Mouse (Mus musculus) heart, adult 2 months (tissue): Measurements from ENCODE around the gene Stk40. TPM values are rescaled to one million over a fixed set of nuclear protein-coding genes. Genes with fewer than 3 reads are reported as not detected.

ENCODE experiments used
- DNase-seq, 2 experiments: peaks; one replicate each; pipeline ENCODE4 v3.0.0; 2021
- H3K27ac ChIP-seq: fragments of 200-600 bp; 2 replicates; pipeline ENCODE4 v1.8.1; 2022
- H3K27me3 ChIP-seq: fragments of 200-500 bp; 2 replicates; pipeline ENCODE4 v1.6.1; 2012; ENCODE audit warnings: mild to moderate bottlenecking, low read length, inconsistent platforms, mixed read lengths; ENCODE audit not compliant: control insufficient read depth, insufficient read depth
- H3K36me3 ChIP-seq: fragments of 200-500 bp; 2 replicates; pipeline ENCODE4 v1.6.1; 2012; ENCODE audit warnings: low read length, inconsistent platforms; ENCODE audit not compliant: control insufficient read depth, insufficient read depth
- H3K4me1 ChIP-seq: fragments of 200-500 bp; 2 replicates; pipeline ENCODE4 v1.6.1; 2011; ENCODE audit warnings: low read length; ENCODE audit not compliant: control insufficient read depth, insufficient read depth
- H3K4me3 ChIP-seq: fragments of 200-600 bp; 2 replicates; pipeline ENCODE4 v1.8.1; 2022
- H3K79me2 ChIP-seq: fragments of 200-500 bp; replicated peaks from 2 replicates; pipeline ENCODE4 v1.6.1; 2012; ENCODE audit warnings: mild to moderate bottlenecking, inconsistent platforms, low read length, moderate library complexity, mixed read lengths; ENCODE audit not compliant: control insufficient read depth, insufficient read depth
- H3K9ac ChIP-seq: fragments of 200-500 bp; 2 replicates; pipeline ENCODE4 v1.6.1; 2012; ENCODE audit warnings: low read depth, mild to moderate bottlenecking, control low read depth, inconsistent platforms, low read length, mixed read lengths
- CTCF ChIP-seq: fragments of 200-600 bp; IDR thresholded peaks from 2 replicates; pipeline ENCODE4 v1.8.1; 2022; ENCODE audit warnings: antibody characterized with exemption, mild to moderate bottlenecking, moderate library complexity
- EP300 ChIP-seq: fragments of 200-500 bp; IDR thresholded peaks from 2 replicates; pipeline ENCODE4 v1.6.1; 2011; ENCODE audit warnings: low read depth, low read length, control low read depth; ENCODE audit not compliant: insufficient read depth
- POLR2A ChIP-seq: fragments of 200-500 bp; IDR thresholded peaks from 2 replicates; pipeline ENCODE4 v1.6.1; 2011; ENCODE audit warnings: mild to moderate bottlenecking, low read depth, low read length, control low read depth; ENCODE audit not compliant: insufficient read depth
- WGBS: fragments of 180-500 bp; shearing (Covaris S2); methylation state at CpG from one replicate; pipeline ENCODE4 v1.1.7; 2018; 5-methylcytosine and 5-hydroxymethylcytosine counted together
- intact Hi-C: fragments of 180-260 bp; cut with DNase I; formaldehyde crosslinking; loops from one replicate; pipeline ENCODE4 v1.15.1; 2025
- polyA plus RNA-seq: library from polyadenylated mRNA; depleted of rRNA; stranded (reverse); fragments of >200 nt; gene quantifications from 2 replicates; pipeline ENCODE4 v1.2.3, GENCODE M21; 2012
- total RNA-seq, 2 experiments: library from RNA; stranded (reverse); gene quantifications; 2 replicates each; pipeline ENCODE4 v1.2.3; 2021

Gene Stk40
- total and polyA plus RNA-seq, 3 experiments = 36.7 to 53.8 (median 41.6) TPM

DNA sequence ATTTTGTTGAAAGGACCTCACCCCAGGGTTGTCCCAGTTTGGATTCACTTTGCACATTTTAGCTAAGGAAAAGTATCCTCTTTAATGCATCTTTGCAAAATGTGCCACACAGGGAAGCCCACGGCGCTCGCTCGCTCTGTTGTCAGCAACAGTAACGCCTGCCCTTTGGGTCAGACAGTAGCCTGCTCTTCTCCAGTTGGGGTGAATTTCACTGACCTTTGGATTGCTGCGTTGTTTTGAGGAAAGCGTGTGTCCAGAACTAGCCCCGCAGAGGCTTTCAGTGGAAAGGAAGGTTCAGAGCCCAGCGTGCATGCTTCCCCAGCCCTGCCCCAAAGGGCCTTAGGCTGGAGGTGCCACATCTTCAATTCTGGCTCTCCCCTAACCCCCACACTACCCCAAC is 11.7 kb downstream of the Stk40 start:
- Histone ChIP-seq H3K9ac (no peak overlapping the region), H3K4me3 (no peak overlapping the region), H3K36me3 (no peaks in the 10 kb centered on the region; the same call in 1 of the 2 replicates), H3K27ac (no peak overlapping the region), H3K79me2 (peaks cover 10% of the 10 kb centered on the region), H3K4me1 (peaks cover 20% of the 10 kb centered on the region), H3K27me3 (no peaks in the 10 kb centered on the region)
- 85% methylated on average over 9 of the region's 9 CpGs for WGBS
- TF ChIP-seq CTCF = no peak
- TF ChIP-seq POLR2A = no peak
- no peak for TF ChIP-seq EP300
- no peak for DNase-seq
- intact Hi-C loops = no loop called here

- Histone ChIP-seq H3K9ac (no peak overlapping the region), H3K4me3 (no peak overlapping the region), H3K36me3 (no peaks in the 10 kb centered on the region; the same call in 1 of the 2 replicates), H3K4me1 (peaks cover 17% of the 10 kb centered on the region), H3K27me3 (no peaks in the 10 kb centered on the region), H3K79me2 (peaks cover 12% of the 10 kb centered on the region), H3K27ac (no peak overlapping the region)
- intact Hi-C loops = no loop called here
- TF ChIP-seq CTCF (no peak), POLR2A (no peak), EP300 (no peak)
- no peak for DNase-seq
- WGBS = 56% methylated on average over 6 of the region's 6 CpGs
Measured at GRCm38 (mm10) chr4:126115871-126116521, 12.2 kb downstream of the Stk40 start.

DNA sequence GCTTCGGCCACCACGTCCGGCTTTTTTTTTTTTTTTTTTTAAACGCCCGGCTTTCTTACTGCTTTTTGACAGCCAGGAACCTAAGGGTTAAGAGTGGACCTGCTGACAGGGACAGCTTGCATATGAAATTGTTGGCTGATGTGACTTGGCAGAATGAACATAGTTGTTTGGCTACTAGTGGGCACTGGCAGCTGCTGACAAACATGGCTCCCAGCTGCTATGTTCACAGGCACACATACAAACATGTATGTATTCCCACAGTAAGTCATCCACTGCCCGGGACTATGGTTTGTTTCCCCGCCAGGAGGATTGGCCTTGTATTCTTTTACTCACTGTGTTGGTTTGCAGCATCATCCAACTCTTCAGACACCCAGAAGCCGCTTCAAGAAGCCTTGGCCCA is 13.4 kb downstream of the Stk40 start:
- Histone ChIP-seq H3K4me3 (no peak overlapping the region), H3K4me1 (peaks cover 13% of the 10 kb centered on the region), H3K9ac (no peak overlapping the region), H3K79me2 (peaks cover 13% of the 10 kb centered on the region), H3K27me3 (no peaks in the 10 kb centered on the region), H3K27ac (no peak overlapping the region), H3K36me3 (no peaks in the 10 kb centered on the region)
- TF ChIP-seq CTCF (no peak), POLR2A (no peak), EP300 (no peak)
- 72% methylated on average over 8 of the region's 8 CpGs for WGBS
- DNase-seq = no peak
- intact Hi-C loops = no loop called here

DNA sequence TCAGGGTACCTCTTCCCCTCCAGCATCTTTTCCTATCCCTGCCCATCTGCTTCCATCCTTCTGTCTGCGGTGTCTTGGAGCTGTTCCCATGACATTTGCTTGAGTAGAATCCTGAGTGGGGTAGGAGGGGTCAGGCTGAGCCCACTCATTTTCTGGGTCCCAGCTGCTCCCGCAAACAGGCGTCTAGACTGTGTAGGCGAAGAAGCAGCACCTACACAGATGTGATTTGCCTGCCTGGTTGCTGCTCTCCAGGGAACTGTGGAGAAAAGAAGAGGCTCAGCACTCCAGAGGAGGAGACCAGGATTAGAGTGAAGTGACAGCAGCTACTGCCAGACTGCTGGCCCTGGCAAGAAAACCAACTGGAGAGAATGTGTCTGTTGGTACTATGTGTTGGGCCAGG is 14.9 kb downstream of the Stk40 start:
- WGBS = 79% methylated on average over 4 of the region's 4 CpGs

DNA sequence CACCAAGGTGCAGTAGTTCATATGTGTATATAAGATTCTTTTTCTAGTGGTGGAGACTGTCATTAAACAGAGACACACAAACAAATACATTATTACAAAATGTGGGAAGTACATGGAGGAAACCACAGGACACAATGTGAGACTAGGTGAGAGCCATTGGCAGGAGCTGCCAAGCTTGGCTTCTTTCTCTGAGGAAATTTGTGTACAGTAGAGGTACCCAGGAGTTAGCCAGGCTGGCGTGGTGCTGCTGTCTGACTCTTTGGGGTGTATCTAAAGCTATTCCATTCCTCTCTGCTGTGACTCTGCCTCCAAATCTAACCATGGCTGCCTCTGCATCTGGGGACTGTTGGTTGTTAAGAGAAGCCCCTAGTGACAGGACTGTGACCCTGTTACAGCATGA is 15.3 kb downstream of the Stk40 start:
- Histone ChIP-seq H3K9ac (no peak overlapping the region), H3K79me2 (peaks cover 13% of the 10 kb centered on the region; the same call in 1 of the 2 replicates), H3K4me3 (no peak overlapping the region), H3K27me3 (no peaks in the 10 kb centered on the region), H3K36me3 (peaks cover 2% of the 10 kb centered on the region; the same call in 1 of the 2 replicates), H3K27ac (no peak overlapping the region), H3K4me1 (peaks cover 5% of the 10 kb centered on the region)
- TF ChIP-seq EP300 (no peak), CTCF (no peak), POLR2A (no peak)
- no peak for DNase-seq
- intact Hi-C loops = no loop called here
- 79% methylated on average over 1 of the region's 1 CpGs for WGBS

More for the DNA sequence above, 14.9 kb downstream of the Stk40 start:
- no peak for DNase-seq
- H3K4me1 ChIP-seq = peaks cover 9% of the 10 kb centered on the region
- no peak overlapping the region for H3K27ac ChIP-seq
- H3K79me2 ChIP-seq = peaks cover 14% of the 10 kb centered on the region
- TF ChIP-seq POLR2A = no peak
- TF ChIP-seq CTCF = no peak
- no peak for TF ChIP-seq EP300
- no peaks in the 10 kb centered on the region for H3K27me3 ChIP-seq
- no peak overlapping the region for H3K9ac ChIP-seq
- no peak overlapping the region for H3K4me3 ChIP-seq
- intact Hi-C loops = no loop called here
- H3K36me3 ChIP-seq = no peaks in the 10 kb centered on the region

GRCm38 (mm10) chr4:126120052-126120451 is 16.3 kb downstream of the Stk40 start:
- Histone ChIP-seq H3K36me3 (peaks cover 2% of the 10 kb centered on the region; the same call in 1 of the 2 replicates), H3K27ac (no peak overlapping the region; the same call in 1 of the 2 replicates), H3K9ac (no peak overlapping the region), H3K4me1 (peaks cover 5% of the 10 kb centered on the region), H3K4me3 (no peak overlapping the region), H3K27me3 (no peaks in the 10 kb centered on the region), H3K79me2 (peaks cover 11% of the 10 kb centered on the region; the same call in 1 of the 2 replicates)
- TF ChIP-seq CTCF (no peak), EP300 (no peak)
- intact Hi-C loops = no loop called here
- no peak for DNase-seq
- 81% methylated on average over 5 of the region's 5 CpGs for WGBS
